Mouse (Mus musculus) kidney, postnatal 25 days (tissue): ENCODE results near the gene Eif2b3.

ENCODE experiments used
- DNase-seq, 2 experiments: peaks; one replicate each; pipeline ENCODE4 v3.0.0; 2021; ENCODE audit warnings: mixed read lengths in 2 of 2

The Eif2b3 gene

DNA sequence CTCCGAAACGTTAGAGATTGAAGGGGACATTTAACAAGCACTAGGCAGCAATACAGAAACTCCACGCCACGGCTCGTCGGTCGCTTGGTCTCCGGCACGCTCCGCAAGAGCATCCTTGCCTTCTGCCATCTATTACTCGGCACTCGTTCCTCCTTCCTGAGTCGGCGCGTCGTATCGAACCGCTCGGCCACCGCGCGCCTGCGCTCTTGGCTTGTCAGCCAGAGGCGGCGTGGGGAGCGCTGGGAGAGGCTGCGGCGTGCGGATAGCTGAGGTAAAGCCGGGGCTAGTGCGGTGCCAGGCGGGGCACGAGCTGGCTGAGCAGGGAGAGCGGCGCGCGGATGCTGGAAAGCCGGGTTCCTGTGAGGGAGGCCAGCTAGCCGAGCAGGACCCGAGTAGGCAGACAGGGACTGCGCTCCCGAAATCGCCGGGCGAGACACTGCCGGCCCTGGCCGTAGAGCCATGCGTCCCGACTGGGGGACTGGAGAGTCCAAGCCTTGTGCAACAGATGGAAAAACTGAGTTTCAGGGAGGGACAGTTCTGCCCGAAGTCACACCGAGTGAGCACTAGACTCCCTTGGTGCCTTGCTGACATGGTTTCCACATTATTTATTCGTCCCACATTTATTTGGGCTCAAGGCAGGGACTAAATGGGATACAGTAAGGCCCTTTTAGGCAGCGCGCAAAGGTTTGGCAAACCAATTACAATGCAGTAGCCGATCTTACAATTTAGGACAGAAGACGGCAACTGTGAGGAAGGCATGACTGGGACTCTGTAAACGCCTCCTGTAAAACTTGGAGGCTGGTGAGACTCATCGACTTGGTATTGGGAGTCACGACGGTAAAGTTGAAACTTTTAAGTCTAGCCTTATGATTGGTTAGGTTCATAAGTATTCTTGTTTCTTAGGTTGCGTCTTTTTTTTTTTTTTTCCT lies at the start of gene Eif2b3:
Gene Eif2b3, plus strand, starts transcription at position 197 of the 929 bp plus-strand sequence.
- peak; percentile 89 to 93 for DNase-seq

DNA sequence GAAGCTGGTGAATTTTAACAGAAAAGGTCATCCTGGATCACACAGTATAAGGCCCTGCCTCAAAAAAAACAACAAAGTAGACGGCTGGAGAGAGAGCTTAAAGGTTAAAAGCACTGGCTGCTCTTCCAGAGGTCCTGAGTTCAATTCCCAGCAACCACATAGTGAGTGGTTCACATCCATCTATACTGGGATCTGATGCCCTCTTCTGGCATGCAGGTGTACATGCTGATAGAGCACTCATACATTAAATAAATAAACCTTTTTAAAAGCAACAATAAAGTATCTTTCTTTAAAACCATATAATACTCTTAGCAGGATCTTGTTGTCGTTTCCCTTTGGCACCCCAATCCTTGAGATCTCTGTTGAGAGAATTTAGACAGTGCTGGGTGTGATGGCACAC lies 42.7 kb upstream of the Eif2b3 start:
- DNase-seq, result no peak

DNA sequence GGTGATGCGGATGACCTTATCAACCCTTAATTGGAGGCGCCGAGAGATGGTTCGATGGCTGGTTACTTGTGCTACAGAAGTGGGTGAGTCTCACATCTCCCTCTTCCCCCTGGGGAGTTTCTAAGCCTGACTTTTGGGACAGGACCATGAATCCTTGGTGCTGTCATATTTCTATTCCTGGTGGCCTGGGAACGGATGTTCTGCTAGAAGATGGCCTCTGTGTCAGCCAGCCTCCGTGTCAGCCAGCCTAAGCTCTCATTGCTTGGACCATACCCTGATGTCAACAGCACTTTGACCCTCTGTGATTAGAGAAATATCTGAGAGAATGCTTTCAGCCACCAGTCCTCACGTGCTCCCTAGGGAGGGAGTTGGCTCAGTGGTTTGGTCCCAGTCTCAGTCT lies 33.5 kb upstream of the Eif2b3 start:
- DNase-seq, result peak in 1 of 2 experiments; percentile 30

GRCm38 (mm10) chr4:116986400-116987121 lies 32.6 kb upstream of the Eif2b3 start:
- peak; percentile 84 to 90 for DNase-seq

DNA sequence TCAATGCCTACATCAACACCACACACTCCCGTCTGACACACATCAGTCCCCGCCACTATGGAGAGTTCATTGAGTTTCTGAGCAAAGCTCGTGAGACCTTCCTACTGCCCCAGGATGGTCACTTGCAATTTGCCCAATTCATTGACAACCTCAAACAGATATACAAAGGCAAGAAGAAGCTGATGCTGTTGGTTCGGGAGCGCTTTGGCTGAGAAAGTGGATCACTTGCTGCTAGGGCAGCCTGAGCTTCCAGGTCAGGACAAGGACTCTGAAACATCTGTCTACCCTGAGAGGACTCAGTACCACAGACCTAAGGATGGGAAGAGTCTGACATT lies 32.1 kb upstream of the Eif2b3 start:
- no peak for DNase-seq

DNA sequence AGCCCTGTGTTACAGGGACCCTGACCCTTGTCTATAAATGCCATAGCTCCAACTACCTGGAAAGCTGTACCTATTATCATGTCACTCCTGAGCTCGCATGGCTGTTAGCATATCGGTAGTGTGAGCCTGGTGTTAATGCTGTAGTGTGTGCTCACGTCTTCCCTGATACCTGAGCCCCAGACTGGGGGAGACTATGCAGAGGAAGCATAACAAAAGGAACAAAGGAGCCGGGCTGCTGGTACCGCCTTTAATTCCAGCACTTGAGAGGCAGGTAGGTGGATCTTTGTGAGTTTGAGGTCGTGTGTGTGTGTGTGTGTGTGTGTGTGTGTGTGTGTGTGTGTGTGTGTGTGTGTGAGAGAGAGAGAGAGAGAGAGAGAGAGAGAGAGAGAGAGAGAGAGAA lies 29.5 kb upstream of the Eif2b3 start:
- no peak for DNase-seq

- peak; percentile 83 to 89 for DNase-seq
Measured at GRCm38 (mm10) chr4:116991366-116991765, 27.8 kb upstream of the Eif2b3 start.

DNA sequence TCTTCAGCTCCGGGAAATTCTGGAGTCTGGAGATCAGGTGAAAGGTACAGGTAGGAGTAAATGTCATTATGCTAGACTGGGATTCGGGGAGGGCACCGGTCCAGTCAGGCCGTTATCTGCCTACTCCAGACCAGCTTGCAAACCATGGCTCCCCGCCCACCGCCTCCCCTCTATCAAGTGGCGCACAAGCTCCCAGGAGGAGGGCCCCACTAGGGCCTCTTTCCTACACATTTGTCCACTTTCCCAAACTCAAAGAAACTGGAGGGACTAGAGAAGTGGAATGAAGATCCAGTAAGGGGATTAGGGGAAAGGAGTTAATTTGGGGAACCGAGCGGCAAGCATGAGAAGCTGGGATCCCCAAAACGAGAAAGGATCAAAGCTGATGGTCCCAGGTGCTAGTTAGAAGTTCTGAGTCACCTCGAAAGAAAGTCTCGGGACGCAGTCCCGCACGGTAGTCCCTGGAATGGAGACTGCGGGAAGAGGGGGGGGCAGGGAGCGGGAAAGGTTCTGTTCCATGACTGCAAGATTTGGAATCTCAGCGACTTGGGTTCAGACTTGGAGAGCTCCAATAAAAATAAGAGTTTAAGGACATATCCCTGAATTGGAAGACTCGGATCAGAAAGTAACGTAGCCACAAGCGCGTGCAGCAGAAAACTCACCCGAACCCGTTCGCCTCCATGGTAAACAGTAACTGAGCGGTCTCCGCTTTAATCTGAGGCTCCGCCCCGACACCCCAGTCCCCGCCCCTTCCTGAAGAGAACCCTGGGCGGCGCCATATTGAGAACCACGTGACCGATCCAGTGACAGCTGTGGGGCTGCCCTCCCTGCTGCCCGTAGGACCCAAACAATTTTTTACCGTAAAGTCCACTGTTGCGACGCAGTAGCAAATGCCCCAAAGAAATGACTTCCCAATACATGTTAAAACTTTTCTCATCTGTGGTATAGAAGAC lies 25.3 kb upstream of the Eif2b3 start, which contains the start of gene Urod:
Gene Urod, minus strand, starts transcription at position 742 of the 950 bp plus-strand sequence.
- peak; percentile 97 to 98 for DNase-seq

GRCm38 (mm10) chr4:116995131-116995797 lies 23.9 kb upstream of the Eif2b3 start, which contains the start of gene Hectd3:
TSS of gene Hectd3 (plus strand) at chr4:116995317.
- DNase-seq, result peak; percentile 75 to 85

DNA sequence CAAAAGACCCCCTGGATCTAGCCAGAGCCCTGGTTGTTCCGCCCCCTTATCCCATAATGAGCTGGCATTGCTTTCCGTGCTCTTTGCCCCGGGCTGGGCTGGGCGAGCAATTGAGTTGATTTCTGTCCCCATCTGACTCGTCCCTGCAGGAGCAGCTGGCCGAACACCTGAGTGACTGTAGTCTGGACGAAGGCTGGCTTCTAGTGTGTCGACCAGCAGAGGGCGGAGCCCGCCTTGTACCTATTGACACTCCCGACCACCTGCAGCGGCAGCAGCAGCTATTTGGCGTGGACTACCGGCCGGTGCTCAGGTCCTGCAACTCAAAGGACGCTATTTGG lies 23.4 kb upstream of the Eif2b3 start:
- DNase-seq, result peak; percentile 83 to 91

DNA sequence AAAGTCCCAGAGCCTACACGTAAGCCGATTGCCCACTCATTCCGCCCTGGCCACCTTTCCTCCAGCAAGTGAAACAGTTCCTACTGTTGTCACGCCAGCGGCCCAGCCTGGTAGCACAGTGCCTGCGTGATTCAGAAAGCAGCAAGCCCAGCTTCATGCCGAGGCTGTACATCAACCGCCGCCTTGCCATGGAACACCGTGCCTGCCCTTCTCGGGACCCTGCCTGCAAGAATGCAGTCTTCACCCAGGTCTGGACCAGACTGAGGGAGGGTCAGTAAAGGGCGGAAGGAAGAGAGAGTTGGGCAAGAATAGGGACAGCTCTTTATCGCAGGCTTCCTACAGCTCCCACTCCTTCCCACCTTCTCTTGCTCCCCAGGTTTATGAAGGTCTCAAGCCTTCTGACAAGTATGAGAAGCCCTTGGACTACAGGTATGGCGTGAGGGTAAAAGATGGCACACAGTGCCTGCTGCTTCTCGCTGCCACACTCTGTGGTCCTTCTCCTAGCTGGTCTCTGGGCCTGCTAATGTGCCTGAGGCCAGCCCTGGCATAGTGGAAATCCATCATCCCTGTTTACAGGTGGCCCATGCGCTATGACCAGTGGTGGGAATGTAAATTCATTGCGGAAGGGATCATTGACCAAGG lies 19.6 kb upstream of the Eif2b3 start:
- DNase-seq, result no peak

DNA sequence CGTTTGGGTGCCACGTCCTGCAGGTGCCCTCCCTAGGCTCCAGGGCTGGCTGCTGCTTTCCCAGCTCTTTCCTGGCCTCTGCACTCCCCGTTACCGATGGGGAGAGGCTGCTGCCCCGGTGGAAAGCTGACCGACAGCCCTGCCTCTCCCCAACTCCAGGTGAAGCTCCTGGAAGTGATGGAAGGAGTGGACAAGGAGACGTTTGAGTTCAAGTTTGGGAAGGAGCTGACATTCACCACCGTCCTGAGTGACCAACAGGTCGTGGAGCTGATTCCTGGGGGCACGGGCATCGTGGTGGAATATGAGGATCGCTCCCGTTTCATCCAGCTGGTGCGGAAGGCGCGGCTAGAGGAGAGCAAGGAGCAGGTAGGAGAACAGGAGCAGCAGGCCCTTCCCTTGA lies 17.2 kb upstream of the Eif2b3 start:
- no peak for DNase-seq

DNA sequence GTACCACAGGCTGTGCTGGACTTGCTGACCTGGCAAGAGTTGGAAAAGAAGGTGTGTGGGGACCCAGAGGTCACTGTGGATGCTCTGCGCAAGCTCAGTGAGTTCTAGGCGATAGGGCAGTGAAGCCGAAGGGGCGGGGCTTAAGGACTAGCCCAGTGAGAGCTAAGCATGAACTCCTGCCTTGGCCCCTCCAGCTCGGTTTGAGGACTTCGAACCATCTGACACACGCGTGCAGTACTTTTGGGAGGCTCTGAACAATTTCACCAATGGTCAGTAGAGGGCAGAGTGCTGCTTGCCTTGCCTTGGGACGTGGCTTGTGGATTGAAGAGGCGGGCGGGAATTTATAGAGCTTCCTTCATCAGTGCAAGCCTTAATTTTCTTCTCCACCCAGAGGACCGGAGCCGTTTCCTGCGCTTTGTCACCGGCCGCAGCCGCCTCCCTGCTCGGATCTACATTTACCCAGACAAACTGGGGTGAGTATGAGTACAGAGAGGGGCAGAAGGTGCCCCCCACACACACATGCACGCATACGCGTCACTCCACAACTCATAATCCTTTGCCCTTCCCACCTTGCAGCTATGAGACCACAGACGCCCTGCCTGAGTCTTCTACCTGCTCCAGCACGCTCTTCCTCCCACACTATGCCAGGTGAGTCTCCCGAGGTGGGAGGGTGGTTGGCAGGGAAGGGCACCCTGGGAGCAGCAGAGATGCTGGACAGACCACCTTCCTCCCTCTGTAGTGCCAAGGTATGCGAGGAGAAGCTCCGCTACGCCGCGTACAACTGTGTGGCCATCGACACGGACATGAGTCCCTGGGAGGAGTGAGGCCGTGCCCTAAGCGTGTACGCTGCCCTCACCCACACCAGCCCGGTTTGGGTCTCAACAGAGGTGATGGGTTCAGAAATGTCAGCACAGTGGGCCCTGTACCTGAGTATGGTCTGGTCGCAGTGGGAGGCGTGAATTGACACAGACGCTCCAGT lies 16.4 kb upstream of the Eif2b3 start:
- peak; percentile 80 to 92 for DNase-seq

- no peak for DNase-seq
Measured at GRCm38 (mm10) chr4:117004649-117005048, 14.6 kb upstream of the Eif2b3 start.

GRCm38 (mm10) chr4:117005611-117006400 lies 13.4 kb upstream of the Eif2b3 start:
- no peak for DNase-seq

GRCm38 (mm10) chr4:117007058-117007457 lies 12.1 kb upstream of the Eif2b3 start:
- no peak for DNase-seq

DNA sequence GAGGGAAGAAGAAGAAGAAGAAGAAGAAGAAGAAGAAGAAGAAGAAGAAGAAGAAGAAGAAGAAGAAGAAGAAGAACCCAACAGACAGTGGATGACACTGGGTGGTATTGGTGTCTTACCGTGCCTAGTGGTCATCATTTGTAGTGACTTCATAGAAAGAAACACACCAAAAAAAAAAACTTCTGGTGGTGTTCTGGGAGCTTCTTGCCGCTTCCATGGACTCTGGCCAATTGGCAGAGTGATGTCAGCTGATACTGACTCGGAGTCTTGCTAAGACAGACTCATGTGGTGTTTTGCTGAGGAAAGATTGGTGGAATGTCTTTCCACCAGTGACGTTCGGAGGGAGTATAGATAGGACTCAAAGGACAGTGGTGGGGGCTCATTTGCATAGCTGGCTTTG lies 9.0 kb upstream of the Eif2b3 start:
- no peak for DNase-seq

- no peak for DNase-seq
Measured at GRCm38 (mm10) chr4:117013596-117013995, 5.6 kb upstream of the Eif2b3 start.

- no peak for DNase-seq
Measured at GRCm38 (mm10) chr4:117014901-117015415, 4.2 kb upstream of the Eif2b3 start.
